Mouse (Mus musculus): ENCODE measurements around the gene Ankrd13d.

Gene Ankrd13d

GRCm38 (mm10) chr19:4282898-4283553, at the start of gene Ankrd13d:
Ankrd13d (minus strand) TSS chr19:4283137.
- DNase-seq (ENCODE audit: low spot score in 2 of 2): peak; percentile 87 to 94

DNA sequence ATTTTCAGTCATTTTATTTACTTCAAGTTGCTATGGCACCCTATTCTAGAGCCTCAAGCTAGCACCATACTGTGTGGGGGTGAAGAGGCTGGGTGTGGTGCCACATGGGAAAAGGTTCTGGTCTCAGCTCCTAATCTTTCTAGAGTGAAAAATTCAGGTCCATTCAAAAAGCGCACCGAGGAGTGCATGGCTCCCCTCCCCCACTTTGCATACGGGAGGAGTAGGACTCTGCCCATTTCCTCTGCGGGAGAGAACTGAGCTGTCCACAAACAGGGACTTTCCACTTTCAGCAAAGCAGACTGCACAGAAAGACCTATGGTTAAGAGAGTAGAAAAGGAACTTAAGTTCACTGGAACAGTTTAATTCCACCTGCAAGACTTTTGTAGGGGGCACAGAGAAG, 49.7 kb upstream of the Ankrd13d start:
- DNase-seq (ENCODE audit: low spot score in 2 of 2): peak in 1 of 2 experiments; percentile 36

GRCm38 (mm10) chr19:4331273-4331672, 48.3 kb upstream of the Ankrd13d start:
- DNase-seq (ENCODE audit: low spot score in 2 of 2): no peak

- DNase-seq (ENCODE audit: low spot score in 2 of 2): no peak
Measured at GRCm38 (mm10) chr19:4330603-4331002, 47.7 kb upstream of the Ankrd13d start.

DNA sequence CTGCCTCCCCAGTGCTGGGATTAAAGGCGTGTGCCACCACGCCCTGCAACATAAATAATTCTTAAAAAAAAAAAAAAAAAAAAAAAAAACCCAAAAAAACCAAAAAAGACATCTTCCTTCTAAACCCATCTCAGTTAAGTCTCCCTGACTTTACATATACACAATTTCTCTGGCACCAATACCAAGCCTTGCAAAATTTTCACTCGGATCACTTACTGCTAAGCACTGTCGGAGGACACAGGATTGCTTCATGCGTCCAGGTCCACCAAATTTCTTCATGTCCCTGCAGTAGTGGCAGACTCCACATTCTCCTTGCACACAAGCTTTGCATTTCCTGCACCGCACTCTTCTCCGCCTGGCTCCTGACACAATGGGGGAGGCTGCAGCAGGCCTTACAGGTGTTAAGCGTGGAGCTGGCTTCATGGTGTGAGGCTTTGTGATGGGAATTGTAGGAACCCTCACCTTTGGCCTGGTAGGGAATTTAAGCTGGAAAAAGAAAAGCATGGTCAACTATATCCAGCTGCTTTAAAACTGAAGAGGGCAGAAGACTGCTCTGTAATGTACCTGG, 45.9 kb upstream of the Ankrd13d start:
- DNase-seq (ENCODE audit: low spot score in 2 of 2): no peak

GRCm38 (mm10) chr19:4326881-4327280, 43.9 kb upstream of the Ankrd13d start:
- DNase-seq (ENCODE audit: low spot score in 2 of 2): no peak

DNA sequence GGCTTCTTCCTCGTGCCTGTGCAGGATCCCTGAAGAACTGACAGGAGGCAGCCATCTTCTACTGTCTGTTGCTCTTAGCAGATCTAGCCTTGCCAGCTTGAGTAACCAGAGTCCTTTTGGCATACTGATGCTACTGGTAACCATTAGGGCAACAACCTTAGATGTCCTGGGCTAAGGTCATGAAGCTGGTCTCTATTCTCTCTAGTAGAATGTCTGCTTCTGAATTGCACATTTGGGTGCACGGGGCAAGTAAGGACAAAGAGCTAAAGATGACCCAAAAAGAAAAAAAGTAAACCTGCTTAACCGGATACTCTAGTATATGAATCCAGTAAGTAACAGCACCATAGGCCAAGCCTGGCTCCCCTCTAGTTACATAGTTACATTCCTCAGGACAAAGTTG, 43.2 kb upstream of the Ankrd13d start:
- no peak for DNase-seq (ENCODE audit: low spot score in 2 of 2)

GRCm38 (mm10) chr19:4322134-4322533, 39.2 kb upstream of the Ankrd13d start:
- DNase-seq (ENCODE audit: low spot score in 2 of 2): no peak

DNA sequence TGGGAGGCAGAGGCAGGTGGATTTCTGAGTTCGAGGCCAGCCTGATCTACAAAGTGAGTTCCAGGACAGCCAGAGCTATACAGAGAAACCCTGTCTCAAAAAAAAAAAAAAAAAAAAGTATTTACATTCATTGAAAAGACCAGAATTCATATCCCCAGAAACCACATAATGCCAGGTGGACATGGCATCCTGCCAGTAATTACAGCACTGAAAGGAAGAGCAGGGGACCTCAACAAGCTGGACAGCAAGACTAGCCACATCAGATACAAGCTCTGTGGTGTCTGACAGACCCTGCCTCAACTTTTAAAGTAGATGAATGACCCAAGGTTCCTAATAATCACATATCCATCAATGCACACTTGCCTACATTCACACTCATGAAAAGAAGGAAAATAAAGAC, 38.7 kb upstream of the Ankrd13d start:
- no peak for DNase-seq (ENCODE audit: low spot score in 2 of 2)

GRCm38 (mm10) chr19:4319272-4319671, 36.3 kb upstream of the Ankrd13d start:
- DNase-seq (ENCODE audit: low spot score in 2 of 2): no peak

GRCm38 (mm10) chr19:4317181-4317580, 34.2 kb upstream of the Ankrd13d start:
- DNase-seq (ENCODE audit: low spot score in 2 of 2): no peak

- no peak for DNase-seq (ENCODE audit: low spot score in 2 of 2)
Measured at GRCm38 (mm10) chr19:4315223-4315944, 32.4 kb upstream of the Ankrd13d start.

- peak in 1 of 2 experiments; percentile 31 for DNase-seq (ENCODE audit: low spot score in 2 of 2)
Measured at GRCm38 (mm10) chr19:4309776-4310185, 26.8 kb upstream of the Ankrd13d start.

DNA sequence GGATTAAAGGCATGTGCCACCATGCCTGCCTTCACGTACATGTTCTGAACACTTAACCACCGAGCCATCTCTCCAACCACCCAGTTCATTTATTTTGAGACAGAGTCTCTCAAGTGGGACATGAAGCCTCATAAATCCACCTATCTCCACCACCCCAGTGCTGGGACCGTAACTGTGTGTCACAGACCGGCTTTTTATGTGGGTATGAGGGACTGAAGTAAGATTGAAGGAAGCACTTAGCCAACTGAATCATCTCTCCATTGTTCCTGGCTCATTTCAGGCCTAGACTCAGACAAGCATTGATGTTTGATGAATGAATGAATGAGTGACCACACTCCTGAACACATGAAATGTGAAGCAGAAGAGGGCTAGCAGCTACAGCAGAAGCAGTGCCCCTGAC, 26.4 kb upstream of the Ankrd13d start:
- DNase-seq (ENCODE audit: low spot score in 2 of 2): peak in 1 of 2 experiments; percentile 4

DNA sequence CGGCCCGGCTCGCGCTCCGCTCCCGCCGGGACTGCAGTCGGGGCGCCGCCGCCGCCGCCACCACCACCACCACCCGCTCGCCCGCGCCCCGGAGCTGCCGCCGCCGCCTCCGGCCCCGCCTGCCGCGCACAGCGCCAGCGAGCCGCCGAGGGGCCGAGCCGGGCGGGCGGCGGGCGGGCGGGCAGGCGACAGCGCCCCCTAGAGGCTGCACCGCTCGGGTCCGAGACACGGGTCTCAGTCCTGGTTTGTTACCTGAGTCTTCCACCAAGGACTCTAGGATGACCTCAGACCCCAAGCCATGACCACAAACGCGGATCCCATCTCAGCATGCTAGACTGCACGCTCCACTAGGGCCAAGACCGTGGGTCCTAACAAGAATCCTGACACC, 23.2 kb upstream of the Ankrd13d start, which contains the start of gene Grk2:
Grk2 (minus strand) TSS at position 33 of the 388 bp plus-strand sequence.
- peak in 1 of 2 experiments; percentile 71 for DNase-seq (ENCODE audit: low spot score in 2 of 2)

DNA sequence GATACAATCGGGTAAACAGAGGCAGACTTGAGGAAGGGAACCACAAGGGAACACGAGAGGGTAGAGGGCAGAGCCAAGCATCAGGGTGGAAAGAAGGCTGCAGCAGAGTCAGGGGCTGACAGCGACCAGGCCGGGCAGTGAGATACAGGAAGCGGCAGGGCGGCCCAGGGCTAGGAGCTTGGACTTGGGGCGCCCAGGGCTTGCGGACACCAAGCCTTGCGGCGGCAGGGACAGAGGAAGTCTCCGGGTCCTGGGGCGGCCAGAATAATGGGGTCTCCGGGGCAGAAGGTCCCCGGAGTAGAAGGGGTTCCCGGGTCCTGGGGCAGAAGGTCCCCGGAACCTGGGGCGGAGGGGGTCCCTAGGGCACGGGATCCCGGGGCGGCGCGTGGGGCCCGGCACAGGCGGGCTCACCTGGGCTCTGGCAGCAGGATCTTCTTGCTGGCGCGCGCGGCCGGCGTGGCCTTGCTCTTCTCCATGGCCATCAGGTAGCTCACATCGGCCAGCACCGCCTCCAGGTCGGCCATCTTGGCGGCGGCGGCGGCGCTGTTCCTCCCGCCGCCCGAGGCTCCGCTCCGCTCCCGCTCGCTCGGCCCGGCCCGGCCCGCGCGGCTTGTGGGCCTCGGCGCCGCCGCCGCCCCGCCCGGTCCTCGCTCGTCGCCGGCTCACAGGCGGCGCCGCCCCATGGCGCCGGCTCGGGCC, 22.7 kb upstream of the Ankrd13d start:
- DNase-seq (ENCODE audit: low spot score in 2 of 2): no peak

DNA sequence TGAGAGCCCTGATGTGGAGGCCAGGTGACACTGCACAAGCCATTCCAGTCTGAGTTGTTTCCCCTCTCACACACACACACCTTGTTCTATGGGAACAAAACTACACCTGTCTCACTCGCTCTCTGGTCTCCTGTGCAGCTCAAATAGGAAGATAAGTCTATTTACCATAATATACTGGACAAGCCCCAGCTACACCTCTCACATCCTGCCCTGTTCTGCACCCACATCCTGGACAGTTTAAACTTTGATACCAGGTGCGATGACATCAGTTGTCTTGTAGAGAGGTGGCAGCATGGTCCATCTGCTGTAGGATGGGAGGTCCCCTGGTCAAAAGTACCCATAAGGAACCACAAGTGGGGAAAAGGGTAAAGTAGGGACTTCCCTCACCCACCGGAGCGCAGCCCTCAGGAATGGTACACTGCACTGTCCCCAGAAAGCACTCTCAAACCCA, 22.0 kb upstream of the Ankrd13d start:
- no peak for DNase-seq (ENCODE audit: low spot score in 2 of 2)

DNA sequence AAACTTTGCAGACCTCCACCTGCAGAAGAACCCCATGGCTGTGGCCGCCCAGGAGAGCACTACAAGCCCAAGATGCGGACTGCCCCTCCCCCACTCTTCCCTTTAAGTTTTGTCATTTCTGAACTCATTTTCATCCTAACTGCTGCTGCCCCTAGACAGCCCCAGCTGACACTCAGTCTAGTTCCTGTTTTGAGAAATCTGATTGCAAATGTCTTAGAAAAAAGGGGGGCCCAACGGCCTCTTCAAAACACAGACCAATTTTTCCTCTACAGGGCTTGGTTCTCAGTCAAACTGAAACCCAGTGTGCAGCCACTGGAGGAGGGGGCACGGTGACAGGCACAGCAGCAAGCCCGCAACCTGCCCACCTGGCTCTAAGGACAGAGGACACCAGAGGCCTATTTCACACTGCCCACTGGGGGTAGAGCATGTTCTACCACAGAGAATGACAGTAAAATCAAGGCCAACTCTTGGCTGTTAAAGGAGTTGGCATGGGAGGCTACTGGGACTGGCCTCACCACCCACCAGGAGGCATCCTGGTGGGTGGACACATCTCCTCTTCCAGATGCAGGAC, 21.4 kb upstream of the Ankrd13d start:
- DNase-seq (ENCODE audit: low spot score in 2 of 2): no peak

DNA sequence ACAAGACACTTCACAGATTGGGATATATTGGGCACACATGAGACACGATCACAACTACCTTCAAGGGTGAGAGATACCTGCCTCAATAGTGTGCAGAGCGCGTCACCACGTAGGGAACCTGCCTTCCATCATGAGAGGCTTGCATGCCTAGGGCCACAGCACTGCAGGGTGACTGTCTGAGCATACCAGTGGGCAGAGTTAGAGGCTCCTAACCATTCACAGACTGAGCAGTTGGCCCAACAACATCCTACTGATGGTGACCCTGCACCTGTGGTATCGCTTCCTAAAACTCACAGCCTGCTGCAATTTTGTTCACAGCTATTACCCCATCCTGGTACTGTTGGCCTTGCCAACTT, 20.7 kb upstream of the Ankrd13d start:
- no peak for DNase-seq (ENCODE audit: low spot score in 2 of 2)

DNA sequence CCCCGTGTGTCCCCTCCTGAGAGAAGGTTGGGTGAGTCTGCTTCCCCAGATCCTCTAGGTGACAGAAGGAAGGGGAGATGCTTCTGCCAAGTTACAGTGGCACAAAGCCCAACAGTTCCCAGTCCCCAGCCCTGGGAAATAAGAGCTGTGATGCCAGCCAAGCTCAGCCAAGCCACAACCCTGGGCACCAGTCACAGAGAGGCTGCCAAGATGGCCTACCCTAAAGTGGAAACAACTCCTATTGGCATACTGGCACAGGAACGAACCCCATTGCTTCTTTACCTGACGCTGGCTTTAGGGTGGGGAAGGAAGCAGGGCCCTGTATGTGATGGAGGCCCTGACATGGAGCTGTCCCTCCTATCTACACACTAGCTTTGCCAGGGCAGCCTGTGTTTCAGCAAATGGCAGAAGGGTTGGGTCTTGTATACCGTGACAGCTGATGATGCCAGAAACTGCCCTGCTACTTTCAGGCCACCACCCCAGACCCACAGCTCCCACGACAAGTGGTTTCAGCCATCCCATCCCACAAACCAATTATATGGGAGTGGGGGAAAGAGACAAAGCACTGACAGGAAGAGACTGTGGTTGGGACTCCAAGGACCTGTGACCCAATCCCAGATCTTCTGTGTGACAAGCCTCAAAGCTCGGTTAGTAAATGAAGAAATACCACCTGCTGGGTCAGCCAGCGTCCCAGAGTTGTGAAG, 20.2 kb upstream of the Ankrd13d start:
- no peak for DNase-seq (ENCODE audit: low spot score in 2 of 2)
